Comparison of ENCODE assay signal across 17 mouse cellular contexts in genomic region chr15:77930986-77931688, GRCm38 (mm10). TPM values are rescaled to one million over a fixed set of nuclear protein-coding genes. Genes with fewer than 3 reads are reported as not detected.
DNase-seq lines count a peak whose midpoint lies in the region; ATAC-seq and TF ChIP-seq lines count a peak whose summit lies in the region.
"Had no signal": no experiment of that assay in that cellular context is flagged by ENCODE, and none has a peak within 500 bp of the region (broad histone marks: within the 10 kb centered on the region; RNA-seq: fewer than 3 reads in every experiment).

No protein-coding gene starts in this region.

- H3K4me3 ChIP-seq in spleen, adult 2 months (ENCODE audit: extremely low read depth, insufficient read depth, insufficient read length): no peak overlapping the region
- H3K4me3 ChIP-seq: hindbrain, embryonic 12.5 days; intestine, embryonic 15.5 days; neural tube, embryonic 13.5 days had no signal

- no peak for TF ChIP-seq POLR2A in spleen, adult 2 months (IDR thresholded peaks at IDR 0.05; ENCODE audit: low read depth, low read length)

- no peak for ATAC-seq in cerebellum, adult (ENCODE audit: insufficient number of reproducible peaks, low FRiP score, low TSS enrichment)
- peak; percentile 17 for ATAC-seq in erythroid progenitor cell, adult 5-6 weeks (replicated peaks; ENCODE audit: low FRiP score, poor library complexity, severe bottlenecking)
- ATAC-seq in megakaryocyte-erythroid progenitor cell, adult 5-6 weeks (replicated peaks; ENCODE audit: low FRiP score, low TSS enrichment, poor library complexity, severe bottlenecking): peak; percentile 14
- ATAC-seq: forebrain, embryonic 16.5 days; intestine, embryonic 15.5 days had no signal

- peak; percentile 58 to 59 for DNase-seq in cerebellum, postnatal 14 days
- no peak for DNase-seq in spleen, adult 2 months (ENCODE audit: low read depth in 1 of 2, low spot score in 2 of 2)
- no peak for DNase-seq in spleen, postnatal 10 days (ENCODE audit: low spot score in 2 of 2)
- DNase-seq in spleen, adult 12 weeks (ENCODE audit: low spot score): no peak
- DNase-seq in ovary, postnatal 36 days (ENCODE audit: low spot score): no peak
- DNase-seq: adrenal gland, postnatal 14 days; cerebellum, postnatal 25 days; kidney, postnatal 4 days; lung, embryonic 14.5 days; right cerebral cortex, postnatal 25 days had no signal

- peak overlapping the region; percentile 55 for H3K27ac ChIP-seq in spleen, adult 2 months (ENCODE audit: insufficient read depth, low read length)
- H3K27ac ChIP-seq: hindbrain, embryonic 12.5 days; intestine, embryonic 15.5 days; neural tube, embryonic 13.5 days had no signal

- H3K4me1 ChIP-seq in spleen, adult 2 months (ENCODE audit: control insufficient read depth, insufficient read depth, insufficient read length): peaks cover 8% of the 10 kb centered on the region; the same call in 1 of the 2 replicates

- H3K36me3 ChIP-seq in spleen, adult 2 months (ENCODE audit: control insufficient read depth, insufficient read depth, low read length): peaks cover 2% of the 10 kb centered on the region; the same call in 1 of the 2 replicates
- H3K36me3 ChIP-seq: intestine, embryonic 15.5 days had no signal

- WGBS in spleen, adult 2 months: 72% methylated on average over 6 of the region's 6 CpGs

- TF ChIP-seq CTCF in spleen, adult 2 months (IDR thresholded peaks at IDR 0.05; ENCODE audit: extremely low read depth, insufficient read depth, insufficient read length, insufficient replicate concordance): no peak

- H3K27me3 ChIP-seq in spleen, adult 2 months (ENCODE audit: control insufficient read depth, insufficient read depth, low read length): no peaks in the 10 kb centered on the region
- H3K27me3 ChIP-seq: hindbrain, embryonic 12.5 days; intestine, embryonic 15.5 days; neural tube, embryonic 13.5 days had no signal

RNA-seq across cellular contexts. Expression of gene Txn2, which starts 2.3 kb away (rescaled TPM):
- polyA plus RNA-seq in spleen, adult 2 months (2012; rRNA removed): 115 and 139 TPM in 2 replicates
- total RNA-seq in erythroid progenitor cell, adult 5-6 weeks (2015; ENCODE audit: low replicate concordance): 151 and 152 TPM in 2 replicates
- total RNA-seq in erythroid progenitor cell, adult 5-6 weeks (2017; ENCODE audit: low replicate concordance): 30.3 and 35.2 TPM in 2 replicates
- total RNA-seq in megakaryocyte-erythroid progenitor cell, adult 5-6 weeks (2014; fragmentation: Nextera tagmentation): 335 and 427 TPM in 2 replicates
- total RNA-seq in megakaryocyte-erythroid progenitor cell, adult 5-6 weeks (2017): 80.6 and 101 TPM in 2 replicates

RNA-seq across cellular contexts. Expression of gene Foxred2, which starts 25.4 kb away (rescaled TPM):
- polyA plus RNA-seq in spleen, adult 2 months (2012; rRNA removed): 6.4 and 7.8 TPM in 2 replicates
- total RNA-seq in erythroid progenitor cell, adult 5-6 weeks (2015; ENCODE audit: low replicate concordance): 3.4 and 4.3 TPM in 2 replicates
- total RNA-seq in erythroid progenitor cell, adult 5-6 weeks (2017; ENCODE audit: low replicate concordance): 1.2 and 1.4 TPM in 2 replicates
- total RNA-seq in megakaryocyte-erythroid progenitor cell, adult 5-6 weeks (2014; fragmentation: Nextera tagmentation): 8.0 and 9.6 TPM in 2 replicates
- total RNA-seq in megakaryocyte-erythroid progenitor cell, adult 5-6 weeks (2017): 5.4 and 9.3 TPM in 2 replicates

RNA-seq across cellular contexts. Expression of gene Eif3d, which starts 39.5 kb away (rescaled TPM):
- polyA plus RNA-seq in spleen, adult 2 months (2012; rRNA removed): 99.6 and 103 TPM in 2 replicates
- total RNA-seq in erythroid progenitor cell, adult 5-6 weeks (2015; ENCODE audit: low replicate concordance): 85.1 and 85.8 TPM in 2 replicates
- total RNA-seq in erythroid progenitor cell, adult 5-6 weeks (2017; ENCODE audit: low replicate concordance): 66.9 and 68.2 TPM in 2 replicates
- 308 and 313 TPM in 2 replicates for total RNA-seq in megakaryocyte-erythroid progenitor cell, adult 5-6 weeks (2014; fragmentation: Nextera tagmentation)
- total RNA-seq in megakaryocyte-erythroid progenitor cell, adult 5-6 weeks (2017): 315 and 357 TPM in 2 replicates

Comparison
In these comparisons a context has a peak if more than half of its experiments do, and no peak if none do; other contexts are left out.
1. DNase-seq: peak in cerebellum, postnatal 14 days (2 of 2); none in spleen, adult 2 months (0 of 2), spleen, postnatal 10 days (0 of 2), spleen, adult 12 weeks (single experiment) and ovary, postnatal 36 days (single experiment).